8 mouse cellular contexts compared by ENCODE assay signal in genomic region chr10:20310969-20311769, GRCm38 (mm10). TPM values are rescaled to one million over a fixed set of nuclear protein-coding genes. Genes with fewer than 3 reads are reported as not detected.
DNase-seq lines count a peak whose midpoint lies in the region; ATAC-seq lines count a peak whose summit lies in the region.

No protein-coding gene starts in this region.

- H3K27ac ChIP-seq in kidney, embryonic 16.5 days (ENCODE audit: low read length): peak overlapping the region; percentile 100
- peak overlapping the region; percentile 99 for H3K27ac ChIP-seq in midbrain, embryonic 12.5 days (replicated peaks)

- peak overlapping the region; percentile 89 for H3K4me2 ChIP-seq in kidney, embryonic 16.5 days (replicated peaks; ENCODE audit: low read depth, low read length)
- peak overlapping the region; percentile 76 for H3K4me2 ChIP-seq in midbrain, embryonic 12.5 days (replicated peaks)

- no peaks in the 10 kb centered on the region for H3K9me3 ChIP-seq in kidney, embryonic 16.5 days (ENCODE audit: low read length)
- H3K9me3 ChIP-seq in midbrain, embryonic 12.5 days: no peaks in the 10 kb centered on the region

- ATAC-seq in CD4-positive, CD25-positive, alpha-beta regulatory T cell, adult 4 months: no peak
- ATAC-seq in kidney, embryonic 16.5 days (ENCODE audit: low FRiP score, low TSS enrichment): peak; percentile 0; the same call in 1 of the 2 replicates
- ATAC-seq in midbrain, embryonic 12.5 days (ENCODE audit: low FRiP score, low read depth): no peak

- 45% methylated on average over 11 of the region's 11 CpGs for WGBS in kidney, embryonic 16.5 days
- WGBS in midbrain, embryonic 12.5 days: 49% methylated on average over 11 of the region's 11 CpGs

- no peaks in the 10 kb centered on the region for H3K27me3 ChIP-seq in kidney, embryonic 16.5 days (ENCODE audit: insufficient read depth, low read length)
- H3K27me3 ChIP-seq in midbrain, embryonic 12.5 days: no peaks in the 10 kb centered on the region

- H3K9ac ChIP-seq in kidney, embryonic 16.5 days (replicated peaks; ENCODE audit: low read length): peak overlapping the region; percentile 96
- peak overlapping the region; percentile 86 for H3K9ac ChIP-seq in midbrain, embryonic 12.5 days (replicated peaks)

- peak overlapping the region; percentile 87 for H3K4me3 ChIP-seq in kidney, embryonic 16.5 days (ENCODE audit: low read length)
- H3K4me3 ChIP-seq in midbrain, embryonic 12.5 days: peak overlapping the region; percentile 82

- H3K4me1 ChIP-seq in kidney, embryonic 16.5 days (ENCODE audit: insufficient read depth, low read length): peaks cover 14% of the 10 kb centered on the region
- H3K4me1 ChIP-seq in midbrain, embryonic 12.5 days: peaks cover 17% of the 10 kb centered on the region

- H3K36me3 ChIP-seq in kidney, embryonic 16.5 days (ENCODE audit: insufficient read depth, low read length): no peaks in the 10 kb centered on the region
- no peaks in the 10 kb centered on the region for H3K36me3 ChIP-seq in midbrain, embryonic 12.5 days

- peak; percentile 4 for DNase-seq in CD4-positive, CD25-positive, alpha-beta regulatory T cell, adult 2 months (ENCODE audit: low read depth, low spot score)
- peak; percentile 18 for DNase-seq in thymus, postnatal 14 days
- DNase-seq in thymus, postnatal 25 days: no peak
- DNase-seq in spleen, postnatal 36 days (ENCODE audit: low spot score in 2 of 2): no peak
- no peak for DNase-seq in left cerebral cortex, adult 9 months (ENCODE audit: low spot score in 2 of 2)

RNA-seq across cellular contexts. Expression of gene Bclaf1, which starts 1.1 kb away (rescaled TPM):
- polyA plus RNA-seq in CD4-positive, CD25-positive, alpha-beta regulatory T cell, adult 4 months (2017; shearing (Covaris generic)): 100 to 1,000 TPM; 190 to 207 TPM
- polyA plus RNA-seq in kidney, embryonic 16.5 days (2015; fragmentation: Nextera tagmentation; extraction: Ambion mirVana): 123 and 137 TPM in 2 replicates
- 170 and 173 TPM in 2 replicates for polyA plus RNA-seq in midbrain, embryonic 12.5 days (2016; fragmentation: Nextera tagmentation; extraction: Ambion mirVana)

RNA-seq across cellular contexts. Expression of gene Mtfr2, which starts 36.4 kb away (rescaled TPM):
- polyA plus RNA-seq in CD4-positive, CD25-positive, alpha-beta regulatory T cell, adult 4 months (2017; shearing (Covaris generic)): under 1 TPM; 0.73 to 0.79 TPM
- 1.7 and 2.9 TPM in 2 replicates for polyA plus RNA-seq in kidney, embryonic 16.5 days (2015; fragmentation: Nextera tagmentation; extraction: Ambion mirVana)
- polyA plus RNA-seq in midbrain, embryonic 12.5 days (2016; fragmentation: Nextera tagmentation; extraction: Ambion mirVana): 1.7 TPM in 2 replicates

Comparison
In these comparisons a context has a peak if more than half of its experiments do, and no peak if none do; other contexts are left out.
1. DNase-seq: peak in CD4-positive, CD25-positive, alpha-beta regulatory T cell, adult 2 months (single experiment) and thymus, postnatal 14 days (single experiment); none in thymus, postnatal 25 days (single experiment), spleen, postnatal 36 days (0 of 2) and left cerebral cortex, adult 9 months (0 of 2).